Mouse (Mus musculus) hindbrain, embryonic 10.5 days (tissue): ENCODE data around the gene Ski. TPM values are rescaled to one million over a fixed set of nuclear protein-coding genes. Genes with fewer than 3 reads are reported as not detected.

Experiments used
- DNase-seq: peaks from one replicate; pipeline ENCODE4 v3.0.0-alpha.2; 2017; ENCODE audit warnings: low spot score
- H3K27ac ChIP-seq: fragments of 300-500 bp; sonication (generic); 2 replicates; pipeline ENCODE4 v1.5.1; 2016; ENCODE audit warnings: mild to moderate bottlenecking, moderate library complexity
- H3K27me3 ChIP-seq: fragments of 300-500 bp; sonication (generic); 2 replicates; pipeline ENCODE4 v1.6.1; 2016; ENCODE audit warnings: mild to moderate bottlenecking; ENCODE audit not compliant: poor library complexity, insufficient read depth, severe bottlenecking
- H3K36me3 ChIP-seq: fragments of 300-500 bp; sonication (generic); 2 replicates; pipeline ENCODE4 v1.6.1; 2016; ENCODE audit warnings: mild to moderate bottlenecking, moderate library complexity
- H3K4me1 ChIP-seq: fragments of 300-500 bp; sonication (generic); replicated peaks from 2 replicates; pipeline ENCODE4 v1.6.1; 2016; ENCODE audit warnings: mild to moderate bottlenecking
- H3K4me3 ChIP-seq: fragments of 300-500 bp; sonication (generic); 2 replicates; pipeline ENCODE4 v1.5.1; 2016; ENCODE audit warnings: mild to moderate bottlenecking, moderate library complexity
- H3K9me3 ChIP-seq: fragments of 300-500 bp; sonication (generic); 2 replicates; pipeline ENCODE4 v1.6.1; 2016; ENCODE audit warnings: mild to moderate bottlenecking, moderate library complexity
- WGBS: fragments of 180-500 bp; shearing (Covaris S2); methylation state at CpG from one replicate; pipeline ENCODE4 v1.1.7; 2016; 5-methylcytosine and 5-hydroxymethylcytosine counted together
- polyA plus RNA-seq: library from polyadenylated mRNA; unstranded; fragments of >200 nt; fragmentation: Nextera tagmentation; extraction: Ambion mirVana; gene quantifications from 2 replicates; pipeline ENCODE4 v1.2.1, GENCODE M21; 2016

The Ski gene
- polyA plus RNA-seq, 1 experiment from 2014 or later = 9.3 TPM

- Histone ChIP-seq H3K4me3 (no peak overlapping the region), H3K27ac (peak overlapping the region; percentile 57), H3K36me3 (peaks cover 44% of the 10 kb centered on the region), H3K9me3 (0 out of 2 replicates have a peak, but pooled peaks cover 5% of the 10 kb centered on the region), H3K27me3 (no peaks in the 10 kb centered on the region), H3K4me1 (peaks cover 54% of the 10 kb centered on the region)
- no peak for DNase-seq
- 51% methylated on average over 4 of the region's 4 CpGs for WGBS
These were observed 59.1 kb downstream of the Ski start for GRCm38 (mm10) chr4:155163320-155163651.

- no peak for DNase-seq
- Histone ChIP-seq H3K4me3 (no peak overlapping the region), H3K36me3 (peaks cover 48% of the 10 kb centered on the region), H3K9me3 (0 out of 2 replicates have a peak, but pooled peaks cover 5% of the 10 kb centered on the region), H3K4me1 (peaks cover 50% of the 10 kb centered on the region), H3K27ac (peak overlapping the region; percentile 57), H3K27me3 (no peaks in the 10 kb centered on the region)
- 78% methylated on average over 7 of the region's 7 CpGs for WGBS
These were observed 59.7 kb downstream of the Ski start for GRCm38 (mm10) chr4:155162433-155163319.

- H3K27me3 ChIP-seq = no peaks in the 10 kb centered on the region
- peaks cover 55% of the 10 kb centered on the region for H3K4me1 ChIP-seq
- 83% methylated on average over 8 of the region's 8 CpGs for WGBS
- H3K36me3 ChIP-seq = peaks cover 72% of the 10 kb centered on the region
- DNase-seq = no peak
- H3K27ac ChIP-seq = no peak overlapping the region
- no peak overlapping the region for H3K4me3 ChIP-seq
- no peaks in the 10 kb centered on the region for H3K9me3 ChIP-seq
These were observed 63.9 kb downstream of the Ski start for GRCm38 (mm10) chr4:155158543-155158917.

- H3K4me1 ChIP-seq = peaks cover 50% of the 10 kb centered on the region
- no peak overlapping the region for H3K27ac ChIP-seq
- DNase-seq = no peak
- WGBS = 90% methylated on average over 27 of the region's 27 CpGs
- no peaks in the 10 kb centered on the region for H3K9me3 ChIP-seq
- no peak overlapping the region for H3K4me3 ChIP-seq
- H3K36me3 ChIP-seq = peaks cover 74% of the 10 kb centered on the region
- H3K27me3 ChIP-seq = no peaks in the 10 kb centered on the region
These were observed 64.4 kb downstream of the Ski start for GRCm38 (mm10) chr4:155157871-155158542.

- Histone ChIP-seq H3K27ac (no peak overlapping the region), H3K9me3 (no peaks in the 10 kb centered on the region), H3K27me3 (no peaks in the 10 kb centered on the region; the same call in 1 of the 2 replicates), H3K36me3 (peaks cover 77% of the 10 kb centered on the region), H3K4me3 (no peak overlapping the region), H3K4me1 (peaks cover 50% of the 10 kb centered on the region)
- no peak for DNase-seq
- 97% methylated on average over 17 of the region's 17 CpGs for WGBS
These were observed 65.7 kb downstream of the Ski start for GRCm38 (mm10) chr4:155156734-155157133.

- DNase-seq = no peak
- H3K36me3 ChIP-seq = peaks cover 69% of the 10 kb centered on the region
- WGBS = 79% methylated on average over 11 of the region's 11 CpGs
- H3K27me3 ChIP-seq = peaks cover 8% of the 10 kb centered on the region; the same call in 1 of the 2 replicates
- no peak overlapping the region for H3K4me3 ChIP-seq
- H3K9me3 ChIP-seq = no peaks in the 10 kb centered on the region
- peaks cover 54% of the 10 kb centered on the region for H3K4me1 ChIP-seq
- H3K27ac ChIP-seq = no peak overlapping the region
These were observed 67.4 kb downstream of the Ski start for GRCm38 (mm10) chr4:155154986-155155385.

- 90% methylated on average over 3 of the region's 3 CpGs for WGBS
- Histone ChIP-seq H3K4me1 (peaks cover 68% of the 10 kb centered on the region), H3K27ac (no peak overlapping the region), H3K36me3 (peaks cover 54% of the 10 kb centered on the region), H3K27me3 (peaks cover 20% of the 10 kb centered on the region), H3K4me3 (no peak overlapping the region), H3K9me3 (no peaks in the 10 kb centered on the region)
- DNase-seq = no peak
These were observed 68.9 kb downstream of the Ski start for GRCm38 (mm10) chr4:155153389-155154072.

- Histone ChIP-seq H3K4me3 (no peak overlapping the region), H3K27me3 (peaks cover 20% of the 10 kb centered on the region), H3K4me1 (peaks cover 70% of the 10 kb centered on the region), H3K9me3 (no peaks in the 10 kb centered on the region), H3K27ac (no peak overlapping the region; the same call in 1 of the 2 replicates), H3K36me3 (peaks cover 44% of the 10 kb centered on the region)
- no peak for DNase-seq
- WGBS = 95% methylated on average over 6 of the region's 6 CpGs
These were observed 69.9 kb downstream of the Ski start for GRCm38 (mm10) chr4:155152476-155152875.

GRCm38 (mm10) chr4:155151845-155152244 lies 70.5 kb downstream of the Ski start:
- 78% methylated on average over 4 of the region's 4 CpGs for WGBS
- Histone ChIP-seq H3K4me1 (peaks cover 65% of the 10 kb centered on the region), H3K36me3 (peaks cover 37% of the 10 kb centered on the region), H3K27me3 (peaks cover 20% of the 10 kb centered on the region), H3K9me3 (no peaks in the 10 kb centered on the region), H3K27ac (peak overlapping the region; percentile 53), H3K4me3 (no peak overlapping the region)
- no peak for DNase-seq

- peaks cover 20% of the 10 kb centered on the region for H3K27me3 ChIP-seq
- H3K4me3 ChIP-seq = peak overlapping the region; percentile 57
- WGBS = 49% methylated on average over 12 of the region's 12 CpGs
- H3K27ac ChIP-seq = peak overlapping the region; percentile 89
- H3K36me3 ChIP-seq = peaks cover 32% of the 10 kb centered on the region
- peaks cover 68% of the 10 kb centered on the region for H3K4me1 ChIP-seq
- no peak for DNase-seq
- H3K9me3 ChIP-seq = no peaks in the 10 kb centered on the region
These were observed 71.1 kb downstream of the Ski start for GRCm38 (mm10) chr4:155151221-155151788.

- Histone ChIP-seq H3K9me3 (no peaks in the 10 kb centered on the region), H3K4me1 (peaks cover 73% of the 10 kb centered on the region)
These were observed 71.9 kb downstream of the Ski start for GRCm38 (mm10) chr4:155150276-155151113.

GRCm38 (mm10) chr4:155149941-155150275 lies 72.5 kb downstream of the Ski start:
- H3K9me3 ChIP-seq = no peaks in the 10 kb centered on the region
- peaks cover 20% of the 10 kb centered on the region for H3K27me3 ChIP-seq
- no peak for DNase-seq
- H3K36me3 ChIP-seq = peaks cover 18% of the 10 kb centered on the region
- H3K27ac ChIP-seq = peak overlapping the region; percentile 89
- peaks cover 73% of the 10 kb centered on the region for H3K4me1 ChIP-seq
- 76% methylated on average over 6 of the region's 6 CpGs for WGBS
- peak overlapping the region; percentile 57; the same call in 1 of the 2 replicates for H3K4me3 ChIP-seq

More at GRCm38 (mm10) chr4:155150276-155151113, 71.9 kb downstream of the Ski start:
- Histone ChIP-seq H3K36me3 (peaks cover 24% of the 10 kb centered on the region), H3K4me3 (peak overlapping the region; percentile 57), H3K27me3 (peaks cover 20% of the 10 kb centered on the region), H3K27ac (peak overlapping the region; percentile 89)
- WGBS = 6% methylated on average over 73 of the region's 73 CpGs
- peak; percentile 74 for DNase-seq
